Mouse (Mus musculus) heart, embryonic 12.5 days (tissue): ENCODE results near the gene Tmem235. TPM values are rescaled to one million over a fixed set of nuclear protein-coding genes. Genes with fewer than 3 reads are reported as not detected.

Source experiments
- ATAC-seq: fragments of 200-750 bp; cut with Nextera tagmentation; 2 replicates; pipeline ENCODE4 v1.8.0; 2017; ENCODE audit warnings: moderate TSS enrichment, moderate library complexity; ENCODE audit not compliant: insufficient number of reproducible peaks, low FRiP score
- H3K27ac ChIP-seq: fragments of 300-500 bp; sonication (generic); 2 replicates; pipeline ENCODE4 v1.5.1; 2016; ENCODE audit warnings: mild to moderate bottlenecking, moderate library complexity; ENCODE audit not compliant: poor library complexity, severe bottlenecking
- H3K27me3 ChIP-seq: fragments of 300-500 bp; sonication (generic); replicated peaks from 2 replicates; pipeline ENCODE4 v1.6.1; 2016; ENCODE audit warnings: mild to moderate bottlenecking, moderate library complexity
- H3K36me3 ChIP-seq: fragments of 300-500 bp; sonication (generic); 2 replicates; pipeline ENCODE4 v1.6.1; 2016; ENCODE audit warnings: mild to moderate bottlenecking, moderate library complexity
- H3K4me1 ChIP-seq: fragments of 300-500 bp; sonication (generic); replicated peaks from 2 replicates; pipeline ENCODE4 v1.6.1; 2016; ENCODE audit warnings: mild to moderate bottlenecking
- H3K4me2 ChIP-seq: fragments of 300-500 bp; sonication (generic); 2 replicates; pipeline ENCODE4 v1.6.1; 2016; ENCODE audit warnings: mild to moderate bottlenecking, moderate library complexity
- H3K4me3 ChIP-seq: fragments of 300-500 bp; sonication (generic); 2 replicates; pipeline ENCODE4 v1.5.1; 2016; ENCODE audit warnings: mild to moderate bottlenecking
- H3K9ac ChIP-seq: fragments of 300-500 bp; sonication (generic); 2 replicates; pipeline ENCODE4 v1.6.1; 2016; ENCODE audit warnings: mild to moderate bottlenecking, moderate library complexity
- H3K9me3 ChIP-seq: fragments of 300-500 bp; sonication (generic); replicated peaks from 2 replicates; pipeline ENCODE4 v1.6.1; 2016; ENCODE audit warnings: mild to moderate bottlenecking, moderate library complexity
- WGBS: fragments of 180-500 bp; shearing (Covaris S2); methylation state at CpG from one replicate; pipeline ENCODE4 v1.1.7; 2016; 5-methylcytosine and 5-hydroxymethylcytosine counted together
- polyA plus RNA-seq: library from polyadenylated mRNA; unstranded; fragments of >200 nt; fragmentation: Nextera tagmentation; extraction: Ambion mirVana; gene quantifications from 2 replicates; pipeline ENCODE4 v1.2.1, GENCODE M21; 2016

The Tmem235 gene
- polyA plus RNA-seq, 1 experiment from 2014 or later = not detected

GRCm38 (mm10) chr11:117865988-117866387 is 5.4 kb downstream of the Tmem235 start:
- 57% methylated on average over 6 of the region's 6 CpGs for WGBS
- Histone ChIP-seq H3K27ac (no peak overlapping the region), H3K9ac (0 out of 2 replicates have a peak overlapping the region, but pooled peaks have one; percentile 35), H3K36me3 (no peaks in the 10 kb centered on the region), H3K27me3 (peaks cover 54% of the 10 kb centered on the region), H3K4me1 (no peaks in the 10 kb centered on the region), H3K4me3 (no peak overlapping the region), H3K4me2 (no peak overlapping the region), H3K9me3 (no peaks in the 10 kb centered on the region)
- ATAC-seq = no peak

GRCm38 (mm10) chr11:117870688-117871365 is 10.3 kb downstream of the Tmem235 start:
- 39% methylated on average over 12 of the region's 12 CpGs for WGBS
- Histone ChIP-seq H3K27me3 (peaks cover 10% of the 10 kb centered on the region), H3K4me3 (no peak overlapping the region), H3K9ac (peak overlapping the region; percentile 9; the same call in 1 of the 2 replicates), H3K4me1 (peaks cover 22% of the 10 kb centered on the region), H3K9me3 (no peaks in the 10 kb centered on the region), H3K4me2 (no peak overlapping the region), H3K36me3 (no peaks in the 10 kb centered on the region), H3K27ac (no peak overlapping the region)
- ATAC-seq = no peak

- Histone ChIP-seq H3K4me1 (peaks cover 27% of the 10 kb centered on the region), H3K4me3 (no peak overlapping the region), H3K4me2 (no peak overlapping the region), H3K9me3 (no peaks in the 10 kb centered on the region), H3K9ac (no peak overlapping the region), H3K36me3 (no peaks in the 10 kb centered on the region), H3K27ac (no peak overlapping the region), H3K27me3 (peaks cover 6% of the 10 kb centered on the region)
- ATAC-seq = no peak
- 63% methylated on average over 5 of the region's 5 CpGs for WGBS
Observed at GRCm38 (mm10) chr11:117871376-117871775, 10.8 kb downstream of the Tmem235 start.

GRCm38 (mm10) chr11:117871911-117872584 is 11.5 kb downstream of the Tmem235 start:
- Histone ChIP-seq H3K27me3 (peaks cover 4% of the 10 kb centered on the region), H3K4me3 (no peak overlapping the region), H3K4me1 (peaks cover 34% of the 10 kb centered on the region), H3K27ac (no peak overlapping the region), H3K36me3 (no peaks in the 10 kb centered on the region), H3K9me3 (no peaks in the 10 kb centered on the region), H3K4me2 (no peak overlapping the region), H3K9ac (0 out of 2 replicates have a peak overlapping the region, but pooled peaks have one; percentile 27)
- no peak for ATAC-seq
- WGBS = 56% methylated on average over 12 of the region's 12 CpGs

- Histone ChIP-seq H3K4me3 (peak within 1 kb of the TSS; percentile 73), H3K27me3 (peaks cover 4% of the 10 kb centered on the region; the same call in 1 of the 2 replicates), H3K4me2 (peak within 1 kb of the TSS; percentile 92), H3K9ac (peak within 1 kb of the TSS; percentile 74), H3K9me3 (no peaks in the 10 kb centered on the region), H3K4me1 (peaks cover 44% of the 10 kb centered on the region), H3K27ac (no peak within 1 kb of the TSS), H3K36me3 (no peaks in the 10 kb centered on the region)
- WGBS = 2% methylated on average over 51 of the region's 51 CpGs
- ATAC-seq = peak; percentile 59
Observed at GRCm38 (mm10) chr11:117872861-117873608, 12.5 kb downstream of the Tmem235 start, which contains the start of gene Tha1. TSS of gene Tha1 (minus strand) at chr11:117873481.

GRCm38 (mm10) chr11:117874419-117874818 is 13.9 kb downstream of the Tmem235 start:
- H3K36me3 ChIP-seq = no peaks in the 10 kb centered on the region
- peaks cover 4% of the 10 kb centered on the region; the same call in 1 of the 2 replicates for H3K27me3 ChIP-seq
- H3K4me3 ChIP-seq = no peak overlapping the region
- H3K4me1 ChIP-seq = peaks cover 57% of the 10 kb centered on the region
- H3K9me3 ChIP-seq = no peaks in the 10 kb centered on the region
- H3K9ac ChIP-seq = no peak overlapping the region
- no peak overlapping the region for H3K4me2 ChIP-seq
- no peak overlapping the region for H3K27ac ChIP-seq
- no peak for ATAC-seq
- 52% methylated on average over 4 of the region's 4 CpGs for WGBS

GRCm38 (mm10) chr11:117875681-117876080 is 15.1 kb downstream of the Tmem235 start:
- Histone ChIP-seq H3K4me2 (peak overlapping the region; percentile 33; the same call in 1 of the 2 replicates), H3K4me3 (no peak overlapping the region), H3K9ac (peak overlapping the region; percentile 23; the same call in 1 of the 2 replicates), H3K27ac (peak overlapping the region; percentile 49), H3K27me3 (peaks cover 4% of the 10 kb centered on the region; the same call in 1 of the 2 replicates), H3K4me1 (peaks cover 61% of the 10 kb centered on the region), H3K9me3 (no peaks in the 10 kb centered on the region), H3K36me3 (no peaks in the 10 kb centered on the region)
- WGBS = 12% methylated on average over 6 of the region's 6 CpGs
- no peak for ATAC-seq

GRCm38 (mm10) chr11:117877917-117878745 is 17.6 kb downstream of the Tmem235 start:
- WGBS = 11% methylated on average over 13 of the region's 13 CpGs
- Histone ChIP-seq H3K27me3 (no peaks in the 10 kb centered on the region), H3K4me1 (peaks cover 76% of the 10 kb centered on the region), H3K9me3 (no peaks in the 10 kb centered on the region), H3K9ac (peak overlapping the region; percentile 53), H3K36me3 (no peaks in the 10 kb centered on the region), H3K4me3 (peak overlapping the region; percentile 21; the same call in 1 of the 2 replicates), H3K27ac (peak overlapping the region; percentile 34; the same call in 1 of the 2 replicates), H3K4me2 (peak overlapping the region; percentile 61)
- ATAC-seq = 0 out of 2 replicates have a peak, but pooled peaks have one; percentile 18

- Histone ChIP-seq H3K4me1 (peaks cover 76% of the 10 kb centered on the region), H3K9ac (peak overlapping the region; percentile 53), H3K4me3 (no peak overlapping the region), H3K4me2 (peak overlapping the region; percentile 61), H3K27ac (peak overlapping the region; percentile 34; the same call in 1 of the 2 replicates), H3K9me3 (no peaks in the 10 kb centered on the region), H3K27me3 (no peaks in the 10 kb centered on the region), H3K36me3 (no peaks in the 10 kb centered on the region)
- ATAC-seq = no peak
- WGBS = 42% methylated on average over 8 of the region's 8 CpGs
Observed at GRCm38 (mm10) chr11:117878892-117879291, 18.3 kb downstream of the Tmem235 start.

GRCm38 (mm10) chr11:117879676-117880075 is 19.1 kb downstream of the Tmem235 start:
- Histone ChIP-seq H3K9me3 (no peaks in the 10 kb centered on the region), H3K4me3 (no peak overlapping the region), H3K4me1 (peaks cover 74% of the 10 kb centered on the region), H3K9ac (no peak overlapping the region), H3K27me3 (no peaks in the 10 kb centered on the region), H3K27ac (no peak overlapping the region), H3K4me2 (no peak overlapping the region), H3K36me3 (no peaks in the 10 kb centered on the region)
- 66% methylated on average over 6 of the region's 6 CpGs for WGBS
- no peak for ATAC-seq
